Mouse (Mus musculus): Measurements from ENCODE around the gene Adrm1. TPM values are rescaled to one million over a fixed set of nuclear protein-coding genes. Genes with fewer than 3 reads are reported as not detected.

Adrm1 gene
- polyA plus RNA-seq, 1 experiment from 2014 or later, result 202 TPM

- Histone ChIP-seq H3K27ac (ENCODE audit: low read length) (no peak overlapping the region), H3K27me3 (replicated peaks; ENCODE audit: control insufficient read depth, insufficient read depth, low read length) (no peaks in the 10 kb centered on the region), H3K9me3 (ENCODE audit: control insufficient read depth, low read length) (no peaks in the 10 kb centered on the region), H3K9ac (replicated peaks; ENCODE audit: low read depth, low read length) (no peak overlapping the region), H3K36me3 (ENCODE audit: control insufficient read depth, insufficient read depth) (no peaks in the 10 kb centered on the region), H3K4me2 (ENCODE audit: low read length) (no peak overlapping the region), H3K4me1 (replicated peaks; ENCODE audit: control insufficient read depth, insufficient read depth, low read length) (peaks cover 12% of the 10 kb centered on the region), H3K4me3 (replicated peaks; ENCODE audit: low read length) (no peak overlapping the region)
- 20% methylated on average over 5 of the region's 5 CpGs for WGBS
- ATAC-seq, result peak; percentile 35; the same call in 1 of the 2 replicates
Observed at GRCm38 (mm10) chr2:180218677-180219076, 47.4 kb downstream of the Adrm1 start.

- Histone ChIP-seq H3K9ac (replicated peaks; ENCODE audit: low read depth, low read length) (no peak overlapping the region), H3K4me1 (replicated peaks; ENCODE audit: control insufficient read depth, insufficient read depth, low read length) (peaks cover 12% of the 10 kb centered on the region), H3K36me3 (ENCODE audit: control insufficient read depth, insufficient read depth) (no peaks in the 10 kb centered on the region), H3K27me3 (replicated peaks; ENCODE audit: control insufficient read depth, insufficient read depth, low read length) (no peaks in the 10 kb centered on the region; the same call in 1 of the 2 replicates), H3K27ac (ENCODE audit: low read length) (no peak overlapping the region), H3K4me2 (ENCODE audit: low read length) (no peak overlapping the region), H3K4me3 (replicated peaks; ENCODE audit: low read length) (no peak overlapping the region), H3K9me3 (ENCODE audit: control insufficient read depth, low read length) (no peaks in the 10 kb centered on the region)
- ATAC-seq, result no peak
- 79% methylated on average over 15 of the region's 15 CpGs for WGBS
Observed at GRCm38 (mm10) chr2:180219145-180219943, 48.1 kb downstream of the Adrm1 start.

DNA sequence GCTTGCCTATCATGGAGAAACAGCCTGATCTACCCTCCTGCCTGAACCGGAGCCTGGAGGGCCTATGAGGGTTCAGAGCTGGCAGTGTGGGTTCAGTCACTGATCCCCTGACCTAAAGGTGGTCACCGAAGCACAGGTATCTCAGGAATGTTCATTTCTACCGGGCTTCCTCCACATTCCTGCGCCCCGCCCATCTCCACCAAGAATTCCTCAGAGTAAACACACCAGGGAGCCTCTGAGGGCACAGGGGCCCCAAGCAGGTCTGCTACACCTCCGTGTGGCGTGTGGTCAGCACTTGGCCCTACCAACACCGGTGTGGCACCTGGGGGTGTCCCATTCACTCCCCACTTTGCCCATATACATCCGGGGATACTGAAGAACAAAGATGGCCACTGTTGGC lies 48.9 kb downstream of the Adrm1 start:
- Histone ChIP-seq H3K9ac (replicated peaks; ENCODE audit: low read depth, low read length) (no peak overlapping the region), H3K4me3 (replicated peaks; ENCODE audit: low read length) (no peak overlapping the region), H3K4me2 (ENCODE audit: low read length) (no peak overlapping the region), H3K36me3 (ENCODE audit: control insufficient read depth, insufficient read depth) (no peaks in the 10 kb centered on the region), H3K27ac (ENCODE audit: low read length) (no peak overlapping the region), H3K9me3 (ENCODE audit: control insufficient read depth, low read length) (no peaks in the 10 kb centered on the region), H3K4me1 (replicated peaks; ENCODE audit: control insufficient read depth, insufficient read depth, low read length) (peaks cover 10% of the 10 kb centered on the region), H3K27me3 (replicated peaks; ENCODE audit: control insufficient read depth, insufficient read depth, low read length) (no peaks in the 10 kb centered on the region; the same call in 1 of the 2 replicates)
- no peak for ATAC-seq
- 84% methylated on average over 9 of the region's 9 CpGs for WGBS

GRCm38 (mm10) chr2:180221051-180221450 lies 49.8 kb downstream of the Adrm1 start:
- no peak for ATAC-seq
- Histone ChIP-seq H3K9ac (replicated peaks; ENCODE audit: low read depth, low read length) (no peak overlapping the region), H3K9me3 (ENCODE audit: control insufficient read depth, low read length) (no peaks in the 10 kb centered on the region), H3K36me3 (ENCODE audit: control insufficient read depth, insufficient read depth) (no peaks in the 10 kb centered on the region), H3K4me1 (replicated peaks; ENCODE audit: control insufficient read depth, insufficient read depth, low read length) (peaks cover 18% of the 10 kb centered on the region), H3K4me2 (ENCODE audit: low read length) (no peak overlapping the region), H3K4me3 (replicated peaks; ENCODE audit: low read length) (no peak overlapping the region), H3K27me3 (replicated peaks; ENCODE audit: control insufficient read depth, insufficient read depth, low read length) (no peaks in the 10 kb centered on the region; the same call in 1 of the 2 replicates), H3K27ac (ENCODE audit: low read length) (no peak overlapping the region)
- WGBS, result 89% methylated on average over 9 of the region's 9 CpGs

DNA sequence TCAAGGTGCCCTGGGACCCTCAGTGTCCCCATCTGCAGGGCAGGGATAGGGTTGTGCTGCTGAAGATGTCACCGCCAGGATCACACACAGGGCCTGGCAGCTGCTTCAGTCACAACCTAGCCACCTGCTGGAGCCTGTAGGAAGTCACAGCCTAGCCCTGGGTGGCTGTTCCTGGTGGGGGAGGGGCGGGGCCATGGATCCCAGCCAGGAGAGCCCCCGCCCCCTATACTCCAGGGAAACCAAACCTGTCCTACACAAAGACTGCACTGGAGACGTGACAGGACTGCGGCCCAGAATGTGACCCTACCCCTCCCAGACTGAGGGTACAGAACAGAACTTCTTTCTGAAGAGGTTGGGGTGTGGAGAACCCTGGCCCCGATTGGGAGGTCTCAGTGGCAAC lies 51.0 kb downstream of the Adrm1 start:
- Histone ChIP-seq H3K9me3 (ENCODE audit: control insufficient read depth, low read length) (no peaks in the 10 kb centered on the region), H3K27me3 (replicated peaks; ENCODE audit: control insufficient read depth, insufficient read depth, low read length) (no peaks in the 10 kb centered on the region; the same call in none of the 2 replicates), H3K27ac (ENCODE audit: low read length) (no peak overlapping the region), H3K4me2 (ENCODE audit: low read length) (no peak overlapping the region), H3K9ac (replicated peaks; ENCODE audit: low read depth, low read length) (no peak overlapping the region), H3K4me1 (replicated peaks; ENCODE audit: control insufficient read depth, insufficient read depth, low read length) (peaks cover 21% of the 10 kb centered on the region), H3K36me3 (ENCODE audit: control insufficient read depth, insufficient read depth) (no peaks in the 10 kb centered on the region), H3K4me3 (replicated peaks; ENCODE audit: low read length) (no peak overlapping the region)
- no peak for ATAC-seq
- 9% methylated on average over 6 of the region's 6 CpGs for WGBS

GRCm38 (mm10) chr2:180224647-180225043 lies 53.4 kb downstream of the Adrm1 start:
- H3K36me3 ChIP-seq (ENCODE audit: control insufficient read depth, insufficient read depth), result no peaks in the 10 kb centered on the region
- 2% methylated on average over 12 of the region's 13 CpGs for WGBS
- no peak for ATAC-seq
- peak overlapping the region; percentile 63 for H3K4me3 ChIP-seq (replicated peaks; ENCODE audit: low read length)
- no peaks in the 10 kb centered on the region for H3K9me3 ChIP-seq (ENCODE audit: control insufficient read depth, low read length)
- no peak overlapping the region for H3K9ac ChIP-seq (replicated peaks; ENCODE audit: low read depth, low read length)
- peak overlapping the region; percentile 100 for H3K4me2 ChIP-seq (ENCODE audit: low read length)
- H3K27ac ChIP-seq (ENCODE audit: low read length), result no peak overlapping the region
- H3K4me1 ChIP-seq (replicated peaks; ENCODE audit: control insufficient read depth, insufficient read depth, low read length), result peaks cover 27% of the 10 kb centered on the region
- H3K27me3 ChIP-seq (replicated peaks; ENCODE audit: control insufficient read depth, insufficient read depth, low read length), result no peaks in the 10 kb centered on the region; the same call in none of the 2 replicates

DNA sequence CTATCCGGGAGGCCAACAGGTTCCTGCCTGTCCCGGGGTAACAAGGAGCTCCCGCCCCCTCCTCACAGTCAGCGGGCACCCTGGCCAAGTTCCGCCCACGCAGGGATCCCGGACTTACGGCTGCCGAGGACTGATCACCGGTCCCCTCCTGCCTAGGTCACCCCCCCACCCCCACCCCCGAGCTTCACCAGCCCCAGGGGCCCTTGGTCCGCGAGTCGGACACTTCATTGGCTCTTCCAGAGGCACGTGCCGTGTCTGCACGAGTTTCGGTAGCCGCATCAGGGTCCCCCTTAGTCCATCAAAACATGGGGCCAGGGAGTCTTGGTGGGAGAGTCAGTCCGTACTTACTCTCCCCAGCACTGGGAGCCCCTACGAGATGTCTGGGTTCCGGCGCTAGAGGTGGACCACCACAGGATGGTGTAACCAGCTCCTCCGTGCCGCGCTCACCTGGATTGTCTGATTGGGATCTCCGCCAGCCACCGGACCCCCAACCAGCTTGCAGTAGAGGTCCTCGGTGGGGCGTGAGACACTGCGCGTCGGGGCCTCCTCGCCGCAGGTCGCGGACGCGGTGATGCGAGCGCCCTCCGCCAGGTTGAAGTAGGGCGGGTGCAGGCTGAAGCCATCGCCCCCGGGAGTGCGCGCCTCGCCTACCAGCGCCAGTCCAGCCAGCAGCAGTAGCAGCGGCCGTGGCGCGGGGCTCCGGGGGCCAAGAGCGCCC lies 53.9 kb downstream of the Adrm1 start:
- H3K4me3 ChIP-seq (replicated peaks; ENCODE audit: low read length), result peak overlapping the region; percentile 63
- H3K4me1 ChIP-seq (replicated peaks; ENCODE audit: control insufficient read depth, insufficient read depth, low read length), result peaks cover 27% of the 10 kb centered on the region
- under 1% methylated on average over 49 of the region's 55 CpGs for WGBS
- ATAC-seq, result peak; percentile 29; the same call in 1 of the 2 replicates
- H3K9me3 ChIP-seq (ENCODE audit: control insufficient read depth, low read length), result no peaks in the 10 kb centered on the region
- H3K27me3 ChIP-seq (replicated peaks; ENCODE audit: control insufficient read depth, insufficient read depth, low read length), result no peaks in the 10 kb centered on the region; the same call in none of the 2 replicates
- no peaks in the 10 kb centered on the region for H3K36me3 ChIP-seq (ENCODE audit: control insufficient read depth, insufficient read depth)
- H3K4me2 ChIP-seq (ENCODE audit: low read length), result peak overlapping the region; percentile 100
- H3K27ac ChIP-seq (ENCODE audit: low read length), result no peak overlapping the region
- peak overlapping the region; percentile 66 for H3K9ac ChIP-seq (replicated peaks; ENCODE audit: low read depth, low read length)

Small RNA genes lying within 50 kb of the gene (microRNA-seq; reads per million reads assigned to microRNA genes)
- gene Mir7005, result not detected

Other genes with a start within 250 kb of the Adrm1 start
- 4.4 and 4.5 TPM in 2 replicates for gene Taf4, start 194.8 kb upstream of the Adrm1 start, polyA plus RNA-seq (2015; fragmentation: Nextera tagmentation; extraction: Ambion mirVana)
- gene Lsm14b, start 146.5 kb upstream of the Adrm1 start, polyA plus RNA-seq (2015; fragmentation: Nextera tagmentation; extraction: Ambion mirVana), result 23.8 and 26.1 TPM in 2 replicates
- gene Psma7, start 129.1 kb upstream of the Adrm1 start, polyA plus RNA-seq (2015; fragmentation: Nextera tagmentation; extraction: Ambion mirVana), result 537 and 590 TPM in 2 replicates
- 70.1 and 73.5 TPM in 2 replicates for gene Ss18l1, start 129.0 kb upstream of the Adrm1 start, polyA plus RNA-seq (2015; fragmentation: Nextera tagmentation; extraction: Ambion mirVana)
- gene Mtg2, start 100.9 kb upstream of the Adrm1 start, polyA plus RNA-seq (2015; fragmentation: Nextera tagmentation; extraction: Ambion mirVana), result 33.5 and 38.1 TPM in 2 replicates
- gene Hrh3, start 67.0 kb upstream of the Adrm1 start, polyA plus RNA-seq (2015; fragmentation: Nextera tagmentation; extraction: Ambion mirVana), result 1.8 and 2.4 TPM in 2 replicates
- gene Osbpl2, start 52.2 kb upstream of the Adrm1 start, polyA plus RNA-seq (2015; fragmentation: Nextera tagmentation; extraction: Ambion mirVana), result 72.3 and 73.3 TPM in 2 replicates
- gene Lama5, start 54.4 kb downstream of the Adrm1 start, polyA plus RNA-seq (2015; fragmentation: Nextera tagmentation; extraction: Ambion mirVana), result 3.0 and 3.2 TPM in 2 replicates
- 305 and 334 TPM in 2 replicates for gene Rps21, start 85.9 kb downstream of the Adrm1 start, polyA plus RNA-seq (2015; fragmentation: Nextera tagmentation; extraction: Ambion mirVana)
- gene Cables2, start 102.0 kb downstream of the Adrm1 start, polyA plus RNA-seq (2015; fragmentation: Nextera tagmentation; extraction: Ambion mirVana), result 16.1 and 18.5 TPM in 2 replicates
- gene Rbbp8nl, start 118.4 kb downstream of the Adrm1 start, polyA plus RNA-seq (2015; fragmentation: Nextera tagmentation; extraction: Ambion mirVana), result not detected in 2 replicates
- gene Gata5, start 163.2 kb downstream of the Adrm1 start, polyA plus RNA-seq (2015; fragmentation: Nextera tagmentation; extraction: Ambion mirVana), result not detected in 2 replicates